Mouse (Mus musculus): ENCODE data around the gene Cpt1a. TPM values are rescaled to one million over a fixed set of nuclear protein-coding genes. Genes with fewer than 3 reads are reported as not detected.

The Cpt1a gene
- polyA plus RNA-seq, 1 experiment from 2014 or later, result 43.7 TPM

DNA sequence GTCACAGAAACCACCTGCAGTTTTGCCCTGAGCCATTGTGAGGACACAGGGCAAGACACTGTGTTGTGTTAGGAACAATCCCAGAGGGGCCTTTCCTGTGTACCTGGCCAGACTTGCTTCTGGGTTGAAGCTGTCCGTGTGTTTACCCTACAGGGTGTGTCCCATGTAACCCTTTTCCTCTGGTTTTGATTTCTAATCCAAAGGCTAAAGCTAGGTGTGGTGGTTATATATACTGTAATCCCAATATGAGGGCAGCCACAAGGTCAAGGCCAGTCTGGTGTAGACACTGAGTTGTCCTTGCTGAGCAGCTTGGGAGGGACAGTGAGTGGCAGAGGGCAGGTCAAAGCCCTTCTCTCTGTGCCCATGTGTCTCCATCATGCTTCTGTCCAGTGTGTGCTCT is 13.8 kb downstream of the Cpt1a start:
- no peaks in the 10 kb centered on the region for H3K9me3 ChIP-seq (ENCODE audit: control insufficient read depth, low read length)
- H3K4me3 ChIP-seq (ENCODE audit: low read length), result no peak overlapping the region
- ATAC-seq, result peak; percentile 8; the same call in 1 of the 2 replicates
- 45% methylated on average over 1 of the region's 1 CpGs for WGBS
- no peak overlapping the region for H3K4me2 ChIP-seq (ENCODE audit: low read depth, low read length)
- H3K36me3 ChIP-seq (ENCODE audit: control insufficient read depth, insufficient read depth, low read length), result no peaks in the 10 kb centered on the region
- no peak overlapping the region; the same call in 1 of the 2 replicates for H3K27ac ChIP-seq (ENCODE audit: low read length)
- no peak overlapping the region for H3K9ac ChIP-seq (ENCODE audit: low read depth, low read length)
- H3K4me1 ChIP-seq (ENCODE audit: control insufficient read depth, insufficient read depth, low read length), result peaks cover 27% of the 10 kb centered on the region
- H3K27me3 ChIP-seq (replicated peaks; ENCODE audit: control insufficient read depth, insufficient read depth, low read length), result no peaks in the 10 kb centered on the region

DNA sequence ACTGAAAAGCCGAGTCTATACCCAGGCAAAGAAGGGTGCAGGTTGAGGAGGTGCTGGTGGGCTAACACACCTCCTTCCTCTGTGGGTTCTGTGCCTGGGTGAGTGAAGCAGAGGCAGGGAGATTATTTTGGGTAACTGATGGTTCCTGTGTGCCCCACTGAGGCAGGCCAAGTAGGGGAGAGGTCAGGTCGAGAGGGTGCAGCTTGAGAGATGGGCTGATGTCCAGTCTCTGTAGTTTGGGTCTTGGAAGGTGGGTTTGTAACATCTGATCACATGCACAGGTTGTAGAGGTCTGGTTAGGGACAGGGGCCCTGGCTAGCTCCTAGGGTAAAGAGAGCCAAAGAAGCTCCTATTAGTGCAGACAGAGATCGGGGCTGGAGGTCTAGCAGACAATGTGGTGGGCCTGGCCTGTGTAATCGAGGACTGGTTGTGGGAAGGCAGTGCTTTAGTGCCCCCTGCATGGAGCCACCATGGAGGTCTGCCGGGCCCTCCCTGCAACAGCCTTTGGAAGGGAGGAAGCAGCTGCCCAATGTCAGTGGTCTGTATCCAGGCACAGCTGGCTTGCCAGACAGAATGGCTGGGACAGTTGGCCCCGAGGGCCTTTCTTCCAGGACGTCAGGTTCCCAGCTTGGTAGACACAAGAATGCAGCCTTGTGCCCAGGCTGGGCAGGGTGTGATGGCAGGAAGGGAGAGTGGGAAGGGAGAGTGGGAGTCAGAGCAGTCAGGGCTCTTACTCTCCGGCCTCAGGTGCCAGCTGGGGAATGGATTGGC is 14.5 kb downstream of the Cpt1a start:
- H3K4me1 ChIP-seq (ENCODE audit: control insufficient read depth, insufficient read depth, low read length), result peaks cover 27% of the 10 kb centered on the region
- no peak overlapping the region for H3K9ac ChIP-seq (ENCODE audit: low read depth, low read length)

DNA sequence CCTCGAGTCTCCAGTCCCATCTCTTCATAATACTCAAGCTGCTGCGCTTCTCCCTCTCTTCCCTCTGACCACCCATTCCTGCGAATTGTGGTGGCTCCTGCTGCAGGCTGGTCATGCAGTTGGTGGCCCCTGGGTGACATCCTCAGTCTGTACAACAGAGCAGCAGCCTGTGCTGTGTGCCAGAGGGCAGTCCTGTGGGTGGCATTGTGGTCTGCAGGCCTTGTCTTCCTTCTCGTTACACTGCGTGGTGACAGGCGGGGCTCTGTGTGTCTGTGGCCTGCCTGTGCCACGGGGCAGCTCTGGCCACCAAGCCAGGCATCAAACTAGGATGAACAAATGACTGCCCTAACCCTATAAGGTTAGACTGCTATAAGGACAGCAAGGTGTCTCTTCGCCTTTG is 17.1 kb downstream of the Cpt1a start:
- Histone ChIP-seq H3K9me3 (ENCODE audit: control insufficient read depth, low read length) (no peaks in the 10 kb centered on the region), H3K27ac (ENCODE audit: low read length) (no peak overlapping the region), H3K36me3 (ENCODE audit: control insufficient read depth, insufficient read depth, low read length) (no peaks in the 10 kb centered on the region), H3K27me3 (replicated peaks; ENCODE audit: control insufficient read depth, insufficient read depth, low read length) (no peaks in the 10 kb centered on the region), H3K4me2 (ENCODE audit: low read depth, low read length) (no peak overlapping the region), H3K4me1 (ENCODE audit: control insufficient read depth, insufficient read depth, low read length) (peaks cover 15% of the 10 kb centered on the region), H3K4me3 (ENCODE audit: low read length) (no peak overlapping the region), H3K9ac (ENCODE audit: low read depth, low read length) (no peak overlapping the region)
- WGBS, result 88% methylated on average over 8 of the region's 8 CpGs
- ATAC-seq, result no peak

More for the DNA sequence above, 14.5 kb downstream of the Cpt1a start:
- Histone ChIP-seq H3K9me3 (ENCODE audit: control insufficient read depth, low read length) (no peaks in the 10 kb centered on the region), H3K27me3 (replicated peaks; ENCODE audit: control insufficient read depth, insufficient read depth, low read length) (no peaks in the 10 kb centered on the region), H3K4me3 (ENCODE audit: low read length) (no peak overlapping the region), H3K27ac (ENCODE audit: low read length) (no peak overlapping the region), H3K4me2 (ENCODE audit: low read depth, low read length) (no peak overlapping the region), H3K36me3 (ENCODE audit: control insufficient read depth, insufficient read depth, low read length) (no peaks in the 10 kb centered on the region)
- WGBS, result 64% methylated on average over 8 of the region's 8 CpGs
- ATAC-seq, result no peak

DNA sequence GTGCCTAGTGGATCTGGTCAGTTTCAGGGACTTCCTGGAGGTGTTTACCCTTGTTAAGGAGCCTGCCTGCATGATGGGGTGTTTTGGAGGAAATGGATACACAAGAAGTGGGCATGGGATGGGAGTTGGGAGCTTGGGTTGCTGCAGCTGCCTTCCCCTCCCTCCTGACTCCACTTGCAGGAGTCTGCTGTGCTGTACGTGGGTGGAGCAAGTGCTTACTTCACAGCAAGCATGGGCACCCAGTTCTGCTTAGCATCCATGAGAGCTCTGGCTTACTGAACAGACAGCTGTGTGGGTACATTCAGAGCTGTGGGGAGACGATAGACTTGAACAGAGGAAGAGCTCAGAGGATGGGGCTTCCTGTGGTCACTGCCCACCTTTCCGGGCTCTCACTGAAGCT is 18.9 kb downstream of the Cpt1a start:
- Histone ChIP-seq H3K9ac (ENCODE audit: low read depth, low read length) (no peak overlapping the region), H3K4me2 (ENCODE audit: low read depth, low read length) (no peak overlapping the region), H3K36me3 (ENCODE audit: control insufficient read depth, insufficient read depth, low read length) (no peaks in the 10 kb centered on the region), H3K4me3 (ENCODE audit: low read length) (no peak overlapping the region), H3K4me1 (ENCODE audit: control insufficient read depth, insufficient read depth, low read length) (0 out of 2 replicates have a peak, but pooled peaks cover 4% of the 10 kb centered on the region), H3K27me3 (replicated peaks; ENCODE audit: control insufficient read depth, insufficient read depth, low read length) (no peaks in the 10 kb centered on the region), H3K9me3 (ENCODE audit: control insufficient read depth, low read length) (no peaks in the 10 kb centered on the region), H3K27ac (ENCODE audit: low read length) (no peak overlapping the region)
- WGBS, result 74% methylated on average over 3 of the region's 3 CpGs
- no peak for ATAC-seq

DNA sequence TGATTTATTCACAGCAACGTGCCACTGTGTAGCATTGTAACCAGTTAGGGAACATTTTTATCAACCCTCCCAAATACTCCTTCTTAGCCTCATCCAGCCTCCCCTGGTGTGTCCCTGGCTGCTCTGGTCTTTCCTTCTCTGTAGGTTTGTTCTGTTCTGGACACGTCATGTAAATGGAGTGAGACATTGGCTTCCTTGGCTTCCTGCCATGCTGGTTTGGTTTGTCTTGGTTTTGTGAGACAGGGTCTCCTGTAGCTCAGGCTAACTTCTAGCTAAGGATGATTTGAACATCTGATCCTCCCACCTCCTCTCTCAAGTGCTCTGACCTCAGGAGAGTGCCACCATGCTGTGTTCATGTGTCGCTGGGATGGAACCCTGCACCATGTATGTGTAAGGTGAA is 21.8 kb downstream of the Cpt1a start:
- peaks cover 4% of the 10 kb centered on the region; the same call in 1 of the 2 replicates for H3K9me3 ChIP-seq (ENCODE audit: control insufficient read depth, low read length)
- no peaks in the 10 kb centered on the region for H3K36me3 ChIP-seq (ENCODE audit: control insufficient read depth, insufficient read depth, low read length)
- no peak overlapping the region for H3K4me3 ChIP-seq (ENCODE audit: low read length)
- no peak overlapping the region for H3K9ac ChIP-seq (ENCODE audit: low read depth, low read length)
- 67% methylated on average over 3 of the region's 3 CpGs for WGBS
- H3K27me3 ChIP-seq (replicated peaks; ENCODE audit: control insufficient read depth, insufficient read depth, low read length), result no peaks in the 10 kb centered on the region
- no peak overlapping the region for H3K27ac ChIP-seq (ENCODE audit: low read length)
- H3K4me2 ChIP-seq (ENCODE audit: low read depth, low read length), result no peak overlapping the region
- no peak for ATAC-seq
- no peaks in the 10 kb centered on the region for H3K4me1 ChIP-seq (ENCODE audit: control insufficient read depth, insufficient read depth, low read length)

DNA sequence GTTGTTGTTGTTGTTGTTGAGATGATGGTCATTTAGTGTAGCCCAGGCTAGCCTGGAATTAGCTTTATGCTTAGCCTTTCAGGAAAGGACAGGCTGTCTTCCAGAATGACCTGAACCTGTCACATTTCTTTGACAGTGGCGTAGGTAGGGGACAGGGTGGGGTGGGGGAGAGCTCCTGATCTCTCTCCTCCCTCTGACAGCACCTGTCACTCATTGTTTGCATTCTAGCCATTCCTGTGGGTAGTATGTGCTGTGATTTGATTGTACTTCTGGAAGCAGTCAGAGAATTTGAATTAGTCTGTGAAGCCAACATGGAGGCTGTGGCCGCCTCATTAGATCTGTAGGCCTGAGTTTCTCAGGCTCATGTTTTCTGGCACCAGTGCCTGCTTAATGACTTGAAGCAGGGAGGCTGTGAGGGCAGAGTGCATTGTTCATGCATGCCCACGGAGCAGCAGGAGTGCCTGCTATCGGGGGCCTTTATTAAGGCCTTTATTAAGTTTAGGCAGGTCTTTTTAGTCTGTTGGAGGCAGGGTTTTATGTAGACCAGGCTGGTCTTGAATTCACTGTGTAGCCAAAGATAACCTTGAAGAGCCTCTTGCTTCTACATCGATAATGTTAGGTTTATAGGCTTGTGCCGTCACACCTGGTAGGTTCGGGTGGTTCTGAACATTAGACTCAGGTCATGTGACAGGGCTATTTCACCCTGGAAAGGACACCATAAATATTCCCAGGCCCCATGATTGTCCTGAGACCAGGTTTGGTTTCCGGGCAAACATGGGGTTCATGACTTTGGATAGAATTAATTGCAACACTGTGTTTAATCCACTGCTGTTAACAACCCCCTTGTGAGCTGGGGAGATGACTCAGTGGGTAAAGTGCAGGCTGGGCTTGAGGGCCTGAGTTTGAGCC is 22.8 kb downstream of the Cpt1a start:
- Histone ChIP-seq H3K4me2 (ENCODE audit: low read depth, low read length) (no peak overlapping the region), H3K9me3 (ENCODE audit: control insufficient read depth, low read length) (peaks cover 4% of the 10 kb centered on the region; the same call in 1 of the 2 replicates), H3K4me3 (ENCODE audit: low read length) (no peak overlapping the region), H3K27ac (ENCODE audit: low read length) (peak overlapping the region; percentile 38), H3K27me3 (replicated peaks; ENCODE audit: control insufficient read depth, insufficient read depth, low read length) (no peaks in the 10 kb centered on the region), H3K4me1 (ENCODE audit: control insufficient read depth, insufficient read depth, low read length) (no peaks in the 10 kb centered on the region), H3K36me3 (ENCODE audit: control insufficient read depth, insufficient read depth, low read length) (no peaks in the 10 kb centered on the region), H3K9ac (ENCODE audit: low read depth, low read length) (no peak overlapping the region)
- ATAC-seq, result peak; percentile 84
- whole genome bisulfite sequencing, result 70% methylated on average over 8 of the region's 8 CpGs

DNA sequence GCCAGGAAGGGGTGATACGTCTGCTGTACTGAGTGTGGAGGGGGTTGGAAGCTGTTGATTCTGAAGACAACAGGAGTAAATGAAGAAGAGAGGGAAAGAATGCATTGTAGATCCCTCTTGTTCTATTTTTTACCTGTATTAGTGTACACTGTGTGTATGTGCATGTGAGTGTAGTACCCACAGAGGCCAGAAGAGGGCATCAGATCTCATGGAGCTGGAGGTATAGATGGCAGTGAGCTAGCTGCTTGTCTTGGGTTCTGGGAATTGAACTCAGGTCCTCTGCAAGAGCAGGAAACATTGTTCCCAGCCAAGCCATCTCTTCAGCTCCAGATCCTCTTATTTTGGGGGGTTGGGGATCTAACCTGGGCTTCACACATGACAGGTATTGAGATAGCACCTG is 25.6 kb downstream of the Cpt1a start:
- ATAC-seq, result no peak
- 100% methylated on average over 1 of the region's 1 CpGs for whole genome bisulfite sequencing
- no peaks in the 10 kb centered on the region for H3K4me1 ChIP-seq (ENCODE audit: control insufficient read depth, insufficient read depth, low read length)

DNA sequence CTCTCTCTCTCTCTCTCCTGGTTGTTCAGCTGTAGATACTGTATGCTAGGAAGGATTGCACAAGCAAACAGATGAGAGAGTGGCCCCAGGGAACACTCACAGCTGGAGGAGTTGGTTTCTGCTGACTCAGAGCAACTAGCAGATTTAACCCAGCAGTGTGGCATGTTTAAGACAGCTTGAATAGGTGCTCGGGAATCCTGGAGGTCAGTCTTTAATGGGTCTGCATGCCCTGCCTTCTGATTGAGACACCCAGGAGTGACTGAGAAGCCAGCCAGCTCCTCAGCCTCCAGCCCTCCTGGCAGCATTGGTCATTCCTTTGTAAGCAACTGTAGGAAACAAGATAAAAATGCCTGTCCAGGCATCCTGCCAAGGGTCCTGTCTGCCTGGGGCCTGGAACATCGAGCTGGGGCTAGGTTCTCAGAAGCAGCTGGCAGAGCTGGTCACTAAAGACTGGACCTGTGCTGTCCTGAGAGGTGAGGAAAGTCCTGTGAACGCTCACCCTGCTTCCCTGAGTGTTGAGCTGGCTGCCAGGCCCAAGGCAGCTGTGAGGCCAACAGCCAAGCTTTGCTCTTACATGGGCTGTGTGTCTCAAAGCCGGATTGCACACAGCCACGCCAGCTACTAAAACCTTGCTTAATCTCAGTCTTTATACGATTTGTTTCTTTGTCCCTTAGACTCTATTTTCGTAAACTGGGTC is 31.4 kb downstream of the Cpt1a start:
- Histone ChIP-seq H3K4me3 (ENCODE audit: low read length) (no peak overlapping the region), H3K4me2 (ENCODE audit: low read depth, low read length) (no peak overlapping the region), H3K27me3 (replicated peaks; ENCODE audit: control insufficient read depth, insufficient read depth, low read length) (no peaks in the 10 kb centered on the region), H3K4me1 (ENCODE audit: control insufficient read depth, insufficient read depth, low read length) (peaks cover 7% of the 10 kb centered on the region; the same call in 1 of the 2 replicates), H3K27ac (ENCODE audit: low read length) (peak overlapping the region; percentile 48; the same call in 1 of the 2 replicates), H3K9ac (ENCODE audit: low read depth, low read length) (peak overlapping the region; percentile 29), H3K9me3 (ENCODE audit: control insufficient read depth, low read length) (no peaks in the 10 kb centered on the region), H3K36me3 (ENCODE audit: control insufficient read depth, insufficient read depth, low read length) (peaks cover 15% of the 10 kb centered on the region)
- 57% methylated on average over 7 of the region's 7 CpGs for WGBS
- ATAC-seq, result peak; percentile 51; the same call in 1 of the 2 replicates

More for the DNA sequence above, 25.6 kb downstream of the Cpt1a start:
- H3K4me2 ChIP-seq (ENCODE audit: low read depth, low read length), result no peak overlapping the region
- no peaks in the 10 kb centered on the region for H3K27me3 ChIP-seq (replicated peaks; ENCODE audit: control insufficient read depth, insufficient read depth, low read length)
- H3K4me3 ChIP-seq (ENCODE audit: low read length), result no peak overlapping the region
- H3K36me3 ChIP-seq (ENCODE audit: control insufficient read depth, insufficient read depth, low read length), result peaks cover 3% of the 10 kb centered on the region; the same call in 1 of the 2 replicates
- H3K27ac ChIP-seq (ENCODE audit: low read length), result no peak overlapping the region
- peaks cover 4% of the 10 kb centered on the region; the same call in 1 of the 2 replicates for H3K9me3 ChIP-seq (ENCODE audit: control insufficient read depth, low read length)
- no peak overlapping the region for H3K9ac ChIP-seq (ENCODE audit: low read depth, low read length)

DNA sequence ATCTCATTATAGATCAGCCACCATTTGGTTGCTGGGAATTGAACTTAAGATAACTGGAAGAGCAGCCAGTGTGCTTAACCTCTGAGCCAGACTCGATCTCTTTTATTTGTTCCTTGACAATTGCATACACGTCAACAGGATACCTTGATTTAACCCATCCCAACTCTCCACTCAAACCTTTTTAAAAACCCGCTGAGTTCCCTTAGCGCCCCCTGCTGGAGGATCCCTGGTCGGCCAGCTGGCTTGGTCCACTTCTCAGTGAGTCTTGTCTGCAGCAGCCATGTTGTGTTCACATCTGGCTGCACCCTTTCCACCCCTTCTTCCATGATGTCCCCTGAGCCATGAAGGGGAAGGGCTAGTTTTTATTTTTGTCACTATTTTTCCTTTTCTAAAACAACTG is 33.0 kb downstream of the Cpt1a start:
- H3K4me2 ChIP-seq (ENCODE audit: low read depth, low read length), result no peak overlapping the region
- no peak for ATAC-seq

More for the DNA sequence above, 33.0 kb downstream of the Cpt1a start:
- no peaks in the 10 kb centered on the region for H3K27me3 ChIP-seq (replicated peaks; ENCODE audit: control insufficient read depth, insufficient read depth, low read length)
- peaks cover 7% of the 10 kb centered on the region; the same call in 1 of the 2 replicates for H3K4me1 ChIP-seq (ENCODE audit: control insufficient read depth, insufficient read depth, low read length)
- no peak overlapping the region for H3K4me3 ChIP-seq (ENCODE audit: low read length)
- no peak overlapping the region for H3K9ac ChIP-seq (ENCODE audit: low read depth, low read length)
- peaks cover 15% of the 10 kb centered on the region for H3K36me3 ChIP-seq (ENCODE audit: control insufficient read depth, insufficient read depth, low read length)
- WGBS, result 76% methylated on average over 5 of the region's 5 CpGs
- H3K27ac ChIP-seq (ENCODE audit: low read length), result no peak overlapping the region
- H3K9me3 ChIP-seq (ENCODE audit: control insufficient read depth, low read length), result no peaks in the 10 kb centered on the region

Measured in intestine, embryonic 16.5 days (tissue).